Mouse (Mus musculus) hindbrain, postnatal 0 days (tissue): ENCODE measurements around the gene Slco3a1. TPM values are rescaled to one million over a fixed set of nuclear protein-coding genes. Genes with fewer than 3 reads are reported as not detected.

Experiments used
- ATAC-seq: fragments of 200-750 bp; cut with Nextera tagmentation; 2 replicates; pipeline ENCODE4 v1.8.0; 2017; ENCODE audit warnings: mild to moderate bottlenecking, moderate TSS enrichment, moderate library complexity
- DNase-seq: peaks from one replicate; pipeline ENCODE4 v3.0.0-alpha.2; 2015; ENCODE audit warnings: low spot score
- H3K27ac ChIP-seq: fragments of 300-500 bp; sonication (generic); 2 replicates; pipeline ENCODE4 v1.5.1; 2014; ENCODE audit warnings: mild to moderate bottlenecking
- H3K27me3 ChIP-seq: fragments of 300-500 bp; sonication (generic); 2 replicates; pipeline ENCODE4 v1.6.1; 2014; ENCODE audit warnings: low read length, mixed read lengths; ENCODE audit not compliant: insufficient read depth
- H3K36me3 ChIP-seq: fragments of 300-500 bp; sonication (generic); 2 replicates; pipeline ENCODE4 v1.6.1; 2014; ENCODE audit warnings: low read length, mixed read lengths; ENCODE audit not compliant: insufficient read depth
- H3K4me1 ChIP-seq: fragments of 300-500 bp; sonication (generic); 2 replicates; pipeline ENCODE4 v1.6.1; 2014; ENCODE audit warnings: antibody characterized with exemption, low read length, mixed read lengths; ENCODE audit not compliant: insufficient read depth
- H3K4me2 ChIP-seq: fragments of 300-500 bp; sonication (generic); 2 replicates; pipeline ENCODE4 v1.6.1; 2014; ENCODE audit warnings: low read depth, mild to moderate bottlenecking, low read length, moderate library complexity, mixed read lengths
- H3K4me3 ChIP-seq: fragments of 300-500 bp; sonication (generic); 2 replicates; pipeline ENCODE4 v1.5.1; 2014; ENCODE audit warnings: low read length
- H3K9ac ChIP-seq: fragments of 300-500 bp; sonication (generic); replicated peaks from 2 replicates; pipeline ENCODE4 v1.6.1; 2014; ENCODE audit warnings: mild to moderate bottlenecking, low read length, moderate library complexity, mixed read lengths
- H3K9me3 ChIP-seq: fragments of 300-500 bp; sonication (generic); 2 replicates; pipeline ENCODE4 v1.6.1; 2016; ENCODE audit warnings: low read length, mixed read lengths
- CTCF ChIP-seq: IDR thresholded peaks from 2 replicates; pipeline ENCODE4 v1.5.1; 2016; ENCODE audit warnings: antibody characterized with exemption, control low read depth, low read depth
- WGBS: fragments of 180-500 bp; shearing (Covaris S2); extraction: QIAGEN DNeasy Blood & Tissue Kit; methylation state at CpG from one replicate; pipeline ENCODE4 v1.1.7; 2014; 5-methylcytosine and 5-hydroxymethylcytosine counted together
- polyA plus RNA-seq: library from polyadenylated mRNA; unstranded; fragments of >200 nt; fragmentation: Nextera tagmentation; extraction: Ambion mirVana; gene quantifications from 2 replicates; pipeline ENCODE4 v1.2.1, GENCODE M21; 2015
- total RNA-seq: library from RNA; depleted of rRNA; stranded (reverse); fragments of >200 nt; gene quantifications from 2 replicates; pipeline ENCODE4 v1.2.3, GENCODE M21; 2014

Slco3a1 gene
- total and polyA plus RNA-seq, 2 experiments from 2014 or later: 15.0 to 20.7 TPM

DNA sequence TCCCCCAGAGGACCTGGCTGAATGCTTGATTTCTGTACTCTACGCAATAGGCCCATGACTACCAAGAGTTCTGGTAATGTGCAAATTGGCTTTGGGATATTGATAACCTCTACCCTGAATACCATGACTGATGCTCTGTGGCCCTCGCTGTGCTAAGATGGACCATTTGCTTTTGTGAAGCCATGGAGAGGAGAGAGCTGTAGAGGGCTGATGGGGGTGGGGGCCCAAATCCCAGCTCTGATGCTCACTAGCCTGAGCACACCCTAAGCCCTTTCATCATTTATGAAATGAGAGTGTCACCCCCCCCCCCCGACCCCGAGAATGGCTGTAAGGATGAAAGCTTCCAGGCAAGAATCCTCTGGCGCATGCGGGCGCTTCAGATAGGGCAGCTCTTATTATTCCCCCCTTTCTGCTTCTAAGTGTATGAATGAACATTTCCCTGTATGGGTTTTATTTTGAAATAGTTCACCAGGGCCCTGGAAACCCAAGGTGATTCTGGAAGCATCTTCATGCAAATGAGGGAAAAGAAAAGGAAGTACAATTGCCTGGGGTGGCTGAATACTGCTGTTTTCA is 206.2 kb downstream of the Slco3a1 start:
- Histone ChIP-seq H3K9me3 (no peaks in the 10 kb centered on the region), H3K4me3 (no peak overlapping the region), H3K36me3 (no peaks in the 10 kb centered on the region), H3K9ac (no peak overlapping the region), H3K27me3 (no peaks in the 10 kb centered on the region), H3K27ac (no peak overlapping the region), H3K4me1 (no peaks in the 10 kb centered on the region), H3K4me2 (no peak overlapping the region)
- no peak for ATAC-seq
- no peak for DNase-seq
- TF ChIP-seq CTCF: no peak
- WGBS: 72% methylated on average over 7 of the region's 7 CpGs

DNA sequence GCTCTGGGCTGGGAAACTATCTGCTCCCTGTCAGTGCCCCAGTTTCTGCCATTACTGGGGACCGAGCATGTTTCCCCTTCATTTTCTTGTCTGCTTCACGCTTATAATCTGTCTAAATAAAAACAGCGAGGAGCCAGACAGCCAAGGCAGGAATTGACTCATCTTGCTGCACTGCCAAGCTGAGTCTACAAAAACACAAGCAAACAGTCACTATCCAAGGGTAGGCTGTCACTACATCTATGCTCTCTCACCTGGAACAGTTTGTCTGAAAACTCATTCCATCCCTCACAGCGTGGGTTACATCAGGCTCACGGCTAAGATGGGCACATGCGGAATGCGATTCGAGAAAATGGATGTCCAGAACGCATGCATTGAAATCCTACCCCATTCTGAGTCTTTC is 207.6 kb downstream of the Slco3a1 start:
- no peaks in the 10 kb centered on the region for H3K27me3 ChIP-seq
- no peak overlapping the region for H3K4me3 ChIP-seq
- WGBS: 61% methylated on average over 9 of the region's 9 CpGs
- DNase-seq (no peak), ATAC-seq (no peak)
- no peaks in the 10 kb centered on the region for H3K4me1 ChIP-seq
- H3K27ac ChIP-seq: no peak overlapping the region
- H3K9ac ChIP-seq: no peak overlapping the region
- H3K4me2 ChIP-seq: no peak overlapping the region
- no peaks in the 10 kb centered on the region for H3K9me3 ChIP-seq
- no peaks in the 10 kb centered on the region for H3K36me3 ChIP-seq
- no peak for TF ChIP-seq CTCF

DNA sequence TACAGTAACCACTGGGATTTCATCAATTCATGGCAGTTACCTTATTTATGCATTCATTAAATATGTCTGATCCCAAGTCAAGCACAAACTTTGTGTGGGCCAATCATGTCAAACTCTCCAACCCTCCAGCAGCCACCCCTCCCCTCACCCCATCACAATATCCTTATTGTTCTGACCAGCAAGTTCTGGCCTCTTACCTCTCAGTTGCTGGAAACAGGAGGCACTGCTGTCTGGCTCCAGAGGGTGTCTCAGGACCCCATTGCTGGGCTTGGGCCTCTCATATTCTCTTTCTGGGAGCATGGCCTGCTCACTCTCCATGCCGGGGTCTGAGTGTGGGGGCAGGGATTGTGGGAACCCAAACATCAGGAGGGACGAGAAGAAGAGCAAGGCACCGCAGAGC is 208.1 kb downstream of the Slco3a1 start:
- Histone ChIP-seq H3K9ac (no peak overlapping the region), H3K36me3 (no peaks in the 10 kb centered on the region), H3K4me2 (no peak overlapping the region), H3K9me3 (no peaks in the 10 kb centered on the region), H3K27ac (no peak overlapping the region), H3K4me1 (no peaks in the 10 kb centered on the region), H3K4me3 (no peak overlapping the region), H3K27me3 (no peaks in the 10 kb centered on the region)
- DNase-seq: no peak
- no peak for TF ChIP-seq CTCF
- WGBS: 48% methylated on average over 3 of the region's 3 CpGs
- no peak for ATAC-seq

DNA sequence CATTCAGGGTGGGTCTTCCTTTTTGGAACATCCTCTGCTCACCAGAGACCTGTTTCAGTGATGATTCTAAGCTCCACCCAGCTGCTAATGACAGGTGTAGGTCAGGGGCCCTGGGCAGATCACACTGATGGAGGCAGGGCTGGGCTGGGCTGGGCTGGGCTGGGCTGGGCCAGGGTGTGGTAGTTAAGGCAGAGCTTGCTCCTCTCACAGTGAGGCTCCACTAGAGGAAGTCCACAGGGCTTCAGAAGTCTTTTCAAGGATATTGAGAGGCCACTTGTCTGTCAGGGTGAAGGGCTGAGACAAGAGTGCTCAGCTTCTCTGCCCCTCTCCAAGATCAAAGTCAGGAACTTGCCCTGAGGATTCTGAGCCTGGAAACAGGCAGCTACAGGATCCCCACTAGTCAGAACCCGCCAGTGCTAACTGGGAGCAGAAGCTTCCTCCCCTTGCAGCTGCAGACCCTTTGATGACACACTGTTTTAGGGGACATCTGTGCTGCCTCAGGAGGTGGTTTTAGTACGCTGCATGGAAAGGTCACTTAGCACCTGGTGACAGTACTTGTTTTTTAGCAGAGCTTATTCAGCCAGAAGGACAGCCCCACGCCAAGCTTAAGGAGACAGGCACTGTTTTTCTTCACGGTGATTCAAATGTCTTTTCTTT is 213.3 kb downstream of the Slco3a1 start:
- H3K4me3 ChIP-seq: no peak overlapping the region
- no peak overlapping the region for H3K27ac ChIP-seq
- no peaks in the 10 kb centered on the region for H3K36me3 ChIP-seq
- no peak overlapping the region for H3K4me2 ChIP-seq
- no peaks in the 10 kb centered on the region for H3K9me3 ChIP-seq
- no peak for TF ChIP-seq CTCF
- DNase-seq (no peak), ATAC-seq (0 out of 2 replicates have a peak, but pooled peaks have one; percentile 39)
- no peaks in the 10 kb centered on the region for H3K27me3 ChIP-seq
- WGBS: 36% methylated on average over 4 of the region's 4 CpGs
- H3K9ac ChIP-seq: no peak overlapping the region
- H3K4me1 ChIP-seq: no peaks in the 10 kb centered on the region; the same call in 1 of the 2 replicates

DNA sequence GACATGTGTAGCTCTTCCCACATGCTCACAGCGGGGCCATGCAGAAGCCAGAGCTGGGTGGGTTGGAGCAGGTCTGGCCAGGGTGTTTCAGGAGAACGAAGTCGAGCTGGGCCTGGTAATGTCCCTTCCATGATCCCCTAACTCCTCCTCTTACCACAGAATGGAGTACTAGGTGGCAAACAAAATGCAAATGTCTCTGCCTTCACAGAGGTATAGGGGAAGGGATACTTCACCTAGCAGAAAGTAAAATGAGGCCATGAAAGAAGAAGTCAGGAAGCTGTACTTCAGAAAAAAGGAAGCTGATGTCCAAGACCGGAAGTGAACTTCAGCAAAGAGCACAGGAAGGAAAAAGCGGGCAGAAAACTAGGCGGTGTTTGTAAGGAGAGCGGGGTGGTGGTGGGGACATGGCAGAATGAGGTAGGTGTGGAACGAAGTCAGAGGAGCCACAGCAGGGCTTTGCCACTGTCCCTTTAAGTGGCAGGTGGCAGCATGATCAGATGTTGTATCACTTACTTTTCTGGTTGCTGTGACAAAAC is 214.1 kb downstream of the Slco3a1 start:
- Histone ChIP-seq H3K27ac (no peak overlapping the region), H3K36me3 (no peaks in the 10 kb centered on the region), H3K4me1 (no peaks in the 10 kb centered on the region; the same call in 1 of the 2 replicates), H3K4me2 (no peak overlapping the region), H3K4me3 (no peak overlapping the region), H3K9ac (no peak overlapping the region), H3K27me3 (no peaks in the 10 kb centered on the region), H3K9me3 (no peaks in the 10 kb centered on the region)
- DNase-seq: no peak
- 94% methylated on average over 8 of the region's 8 CpGs for WGBS
- no peak for TF ChIP-seq CTCF
- no peak for ATAC-seq

DNA sequence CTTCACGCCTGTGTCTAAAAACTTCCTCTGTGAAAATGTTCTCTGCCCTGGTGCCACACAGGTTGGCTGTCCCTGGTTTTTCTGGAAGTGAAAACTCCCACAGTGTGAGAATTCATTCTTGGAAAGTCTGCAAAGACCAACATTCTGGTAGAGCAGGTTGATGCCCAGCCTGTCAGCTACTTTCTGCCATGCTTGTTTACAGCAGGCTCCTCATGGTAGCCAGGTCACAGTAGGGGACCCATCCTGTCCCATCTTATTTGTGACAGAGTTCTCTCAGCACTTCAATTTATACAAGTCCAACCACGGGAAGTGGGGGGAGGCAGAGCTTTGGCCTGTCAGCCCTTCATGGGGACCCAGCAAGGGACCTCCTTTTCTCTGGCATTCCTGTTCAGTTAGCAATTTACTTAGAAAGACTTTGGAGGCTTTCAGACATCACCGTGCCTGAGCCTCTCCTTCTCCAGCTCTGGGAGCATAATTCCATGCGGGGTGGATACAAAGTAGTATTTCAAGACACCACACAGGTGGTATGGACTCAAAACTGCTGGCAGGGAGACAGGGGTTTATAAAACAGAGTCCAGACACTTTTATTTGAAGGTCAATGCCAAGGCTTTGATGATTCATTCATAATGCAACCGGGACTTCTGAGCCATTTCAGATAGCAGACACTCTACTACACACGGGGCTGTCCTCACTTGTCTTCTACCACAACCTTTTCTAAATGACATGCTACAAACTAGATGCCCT is 216.7 kb downstream of the Slco3a1 start:
- Histone ChIP-seq H3K36me3 (no peaks in the 10 kb centered on the region), H3K9ac (no peak overlapping the region), H3K27me3 (no peaks in the 10 kb centered on the region), H3K27ac (no peak overlapping the region), H3K4me1 (no peaks in the 10 kb centered on the region; the same call in 1 of the 2 replicates), H3K9me3 (no peaks in the 10 kb centered on the region), H3K4me2 (no peak overlapping the region), H3K4me3 (no peak overlapping the region)
- no peak for TF ChIP-seq CTCF
- DNase-seq (no peak), ATAC-seq (no peak)
- 68% methylated on average over 6 of the region's 6 CpGs for WGBS
